Mouse (Mus musculus) gastrocnemius, postnatal 10 days (tissue): ENCODE data around the gene Phex. TPM values are rescaled to one million over a fixed set of nuclear protein-coding genes. Genes with fewer than 3 reads are reported as not detected.

Experiments
- DNase-seq: peaks from one replicate; pipeline ENCODE4 v3.0.0; 2021; ENCODE audit warnings: mixed read lengths
- long read RNA-seq, 2 experiments: library from polyadenylated mRNA; stranded (forward); transcript quantifications; one replicate each; pipeline ENCODE4 v2.0.0; 2021
- total RNA-seq, 2 experiments: library from RNA; stranded (reverse); gene quantifications; 2 replicates each; pipeline ENCODE4 v1.2.3; 2021

Gene Phex
- total RNA-seq = 10 to 100 TPM in 1 of 2 experiments, 1 to 10 TPM in 1; 1.4 to 11.1 TPM
- long read RNA-seq, experiment 1, partial matches to known transcripts = 0 of 1 reads
- long read RNA-seq, experiment 1, other reads (novel, unspliced or antisense) = 0 of 1 reads
- long read RNA-seq, experiment 2, partial matches to known transcripts = 0 of 1 reads
- long read RNA-seq, experiment 2, other reads (novel, unspliced or antisense) = 1 of 1 reads

- DNase-seq = no peak
Measured at GRCm38 (mm10) chrX:157415212-157415611, at the start of gene Phex. Phex (minus strand) TSS chrX:157415312.

- no peak for DNase-seq
Measured at GRCm38 (mm10) chrX:157462716-157463115, 47.6 kb upstream of the Phex start.

GRCm38 (mm10) chrX:157454430-157454829 lies 39.3 kb upstream of the Phex start:
- peak; percentile 61 for DNase-seq

GRCm38 (mm10) chrX:157449000-157449399 lies 33.9 kb upstream of the Phex start:
- DNase-seq = no peak

- DNase-seq = no peak
Measured at GRCm38 (mm10) chrX:157447431-157447830, 32.3 kb upstream of the Phex start.

GRCm38 (mm10) chrX:157434768-157435167 lies 19.7 kb upstream of the Phex start:
- DNase-seq = no peak

GRCm38 (mm10) chrX:157419451-157419850 lies 4.3 kb upstream of the Phex start:
- no peak for DNase-seq

- no peak for DNase-seq
Measured at GRCm38 (mm10) chrX:157404919-157405318, 10.2 kb downstream of the Phex start.

GRCm38 (mm10) chrX:157391241-157391640 lies 23.9 kb downstream of the Phex start:
- DNase-seq = no peak

GRCm38 (mm10) chrX:157390102-157390501 lies 25.0 kb downstream of the Phex start:
- DNase-seq = no peak

GRCm38 (mm10) chrX:157388419-157388818 lies 26.7 kb downstream of the Phex start:
- no peak for DNase-seq

GRCm38 (mm10) chrX:157387025-157387424 lies 28.1 kb downstream of the Phex start:
- DNase-seq = no peak

GRCm38 (mm10) chrX:157378822-157379221 lies 36.3 kb downstream of the Phex start:
- DNase-seq = peak; percentile 4

- no peak for DNase-seq
Measured at GRCm38 (mm10) chrX:157377456-157377855, 37.7 kb downstream of the Phex start.

GRCm38 (mm10) chrX:157373873-157374272 lies 41.2 kb downstream of the Phex start:
- DNase-seq = no peak

GRCm38 (mm10) chrX:157369166-157369565 lies 45.9 kb downstream of the Phex start:
- DNase-seq = no peak

GRCm38 (mm10) chrX:157355521-157355920 lies 59.6 kb downstream of the Phex start:
- no peak for DNase-seq

- DNase-seq = no peak
Measured at GRCm38 (mm10) chrX:157346201-157346600, 68.9 kb downstream of the Phex start.

- DNase-seq = no peak
Measured at GRCm38 (mm10) chrX:157334726-157335125, 80.4 kb downstream of the Phex start.

GRCm38 (mm10) chrX:157329821-157330220 lies 85.3 kb downstream of the Phex start:
- no peak for DNase-seq

- DNase-seq = no peak
Measured at GRCm38 (mm10) chrX:157328396-157328795, 86.7 kb downstream of the Phex start.

- DNase-seq = no peak
Measured at GRCm38 (mm10) chrX:157327756-157328155, 87.4 kb downstream of the Phex start.

- no peak for DNase-seq
Measured at GRCm38 (mm10) chrX:157324396-157324795, 90.7 kb downstream of the Phex start.

GRCm38 (mm10) chrX:157310331-157310730 lies 104.8 kb downstream of the Phex start:
- no peak for DNase-seq

- DNase-seq = no peak
Measured at GRCm38 (mm10) chrX:157308171-157308570, 106.9 kb downstream of the Phex start.
